Mouse (Mus musculus) adrenal gland, adult (tissue): ENCODE data around the gene Sdk2.

Source experiments
- DNase-seq, 2 experiments: peaks; one replicate each; pipeline ENCODE4 v3.0.0; 2022 to 2023; ENCODE audit warnings: low spot score in 1 of 2; ENCODE audit not compliant: inconsistent age in 2 of 2

Sdk2 gene

DNA sequence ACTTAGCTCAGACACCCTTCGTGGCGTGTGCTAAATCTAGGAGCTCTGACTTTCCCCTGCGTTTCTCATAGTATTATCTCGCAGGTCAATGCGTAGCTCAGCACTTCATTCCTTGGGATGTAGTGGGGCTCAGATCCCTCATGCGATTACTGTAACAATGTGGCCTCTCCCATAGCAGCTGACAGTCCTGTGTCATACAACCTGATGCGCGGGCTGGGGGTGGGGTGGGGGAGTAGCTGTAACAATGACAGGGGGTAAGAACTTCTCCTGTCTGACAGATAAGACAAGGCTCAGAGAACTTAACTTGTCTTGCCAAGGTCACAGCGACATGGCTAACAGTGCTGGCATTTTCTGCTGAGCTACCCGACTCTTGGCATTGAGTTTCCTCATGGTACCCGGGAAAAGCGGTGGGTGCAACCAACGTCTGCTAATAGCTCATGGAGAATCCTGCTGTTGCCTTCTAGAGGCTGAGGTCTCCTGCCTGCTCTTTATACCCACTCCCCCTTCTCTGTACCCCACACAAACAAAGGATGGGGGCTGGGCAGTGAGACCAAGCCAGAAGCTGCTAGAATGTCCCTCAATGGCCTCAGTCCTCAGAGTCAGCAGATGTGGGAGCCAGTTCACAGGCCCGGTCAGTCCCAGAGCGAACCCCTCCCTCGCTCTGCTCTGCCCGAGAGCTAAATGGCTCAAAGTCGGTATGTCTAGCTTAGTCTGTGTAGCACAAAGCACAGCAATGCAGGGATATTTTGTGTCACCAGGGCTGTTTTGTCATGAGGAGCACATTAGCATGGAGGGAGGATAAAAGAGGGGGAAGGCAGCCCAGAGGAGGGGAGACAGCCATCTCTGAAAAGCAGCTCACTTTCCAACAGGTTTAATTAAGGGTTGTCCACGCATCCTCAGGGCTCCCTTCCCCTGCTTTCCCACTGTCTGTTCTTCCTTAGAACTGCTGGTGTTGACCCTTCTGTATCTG lies 269.5 kb downstream of the Sdk2 start:
- no peak for DNase-seq

- DNase-seq, result no peak
These were observed 271.0 kb downstream of the Sdk2 start for GRCm38 (mm10) chr11:113795846-113796245.

DNA sequence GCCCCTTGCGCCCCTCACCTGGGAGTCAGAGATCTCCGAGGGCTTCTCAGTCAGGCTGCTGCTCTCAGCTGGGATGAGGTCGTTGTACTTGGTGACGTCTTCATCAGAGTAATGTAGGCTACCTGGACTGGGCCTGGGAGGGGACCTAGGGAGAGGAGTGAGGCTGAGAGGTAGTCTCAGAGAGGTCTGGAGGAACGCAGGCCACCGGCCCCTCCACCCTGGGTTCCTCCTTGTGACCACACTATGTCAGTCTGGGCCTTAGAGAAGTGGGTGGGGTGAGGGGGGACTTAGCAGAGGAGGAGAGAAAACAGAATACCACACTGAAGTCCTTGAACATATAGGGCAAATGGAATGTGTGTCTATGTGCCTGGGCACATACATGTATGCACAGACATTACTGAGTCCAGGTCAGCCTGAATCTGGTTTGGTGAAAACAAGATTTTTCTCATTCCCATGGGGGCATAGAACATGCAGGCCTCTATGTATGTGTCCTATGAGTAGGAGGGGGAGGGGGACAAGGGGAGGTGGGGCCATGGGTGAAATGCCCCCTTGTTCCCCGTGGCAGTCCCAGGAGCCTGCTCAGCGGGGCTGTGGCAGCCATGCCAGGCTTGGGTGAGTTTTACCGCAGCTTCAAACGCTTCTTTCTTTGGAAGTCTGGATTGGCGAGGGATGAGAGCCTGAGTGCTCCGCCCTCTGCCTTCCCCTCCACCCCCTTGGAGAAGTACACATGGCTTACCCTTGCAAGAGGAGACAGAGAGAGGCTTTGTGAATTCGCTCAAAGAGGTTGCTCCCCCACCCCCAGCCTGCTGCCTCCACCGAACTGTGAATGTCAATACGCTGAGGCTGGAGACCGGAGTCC lies 275.3 kb downstream of the Sdk2 start:
- DNase-seq, result no peak

GRCm38 (mm10) chr11:113789101-113789500 lies 277.7 kb downstream of the Sdk2 start:
- no peak for DNase-seq

- peak in 1 of 2 experiments; percentile 53 for DNase-seq
These were observed 278.6 kb downstream of the Sdk2 start for GRCm38 (mm10) chr11:113788183-113788789.

- DNase-seq, result no peak
These were observed 279.2 kb downstream of the Sdk2 start for GRCm38 (mm10) chr11:113787432-113788182.

DNA sequence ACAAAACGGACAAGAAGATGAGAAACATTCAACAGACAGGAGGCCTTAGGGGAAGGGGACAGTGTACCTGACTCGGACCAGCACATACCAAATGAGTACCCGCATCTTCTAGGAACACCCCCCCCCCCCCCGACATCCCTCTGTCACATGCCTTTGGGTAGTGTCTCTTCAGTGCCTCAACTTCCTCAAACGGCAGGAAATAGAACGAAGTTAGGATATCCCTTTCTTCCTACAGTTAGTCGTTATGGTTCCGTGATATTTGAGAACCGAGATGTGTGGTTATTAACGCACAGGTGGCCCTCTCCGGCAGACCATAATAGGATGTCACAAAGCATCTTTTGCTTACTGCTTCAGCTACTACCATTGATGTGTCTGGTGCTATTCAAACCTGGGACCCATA lies 279.8 kb downstream of the Sdk2 start:
- no peak for DNase-seq

DNA sequence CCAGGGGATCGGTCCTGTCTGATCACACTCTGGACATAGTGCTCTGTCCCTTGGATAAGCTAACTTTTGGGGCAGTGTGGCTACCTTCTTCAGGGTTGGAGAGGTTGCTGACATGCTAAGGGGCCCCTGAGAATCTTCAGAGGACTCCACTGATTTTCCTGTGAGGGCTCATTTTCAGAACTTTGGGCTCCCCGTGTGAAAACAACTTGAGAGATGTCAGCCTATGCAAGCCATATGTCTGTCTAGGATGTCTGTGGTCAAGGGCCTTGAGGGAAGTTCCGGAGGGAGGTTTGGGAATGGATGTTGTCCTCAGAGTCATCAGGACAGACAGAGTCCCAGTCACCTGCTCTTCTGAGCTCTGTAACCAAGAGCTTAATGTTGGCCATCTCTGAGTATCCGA lies 280.5 kb downstream of the Sdk2 start:
- DNase-seq, result no peak

- DNase-seq, result peak; percentile 59 to 72
These were observed 281.3 kb downstream of the Sdk2 start for GRCm38 (mm10) chr11:113785406-113786171.

GRCm38 (mm10) chr11:113784656-113785396 lies 282.0 kb downstream of the Sdk2 start:
- no peak for DNase-seq

DNA sequence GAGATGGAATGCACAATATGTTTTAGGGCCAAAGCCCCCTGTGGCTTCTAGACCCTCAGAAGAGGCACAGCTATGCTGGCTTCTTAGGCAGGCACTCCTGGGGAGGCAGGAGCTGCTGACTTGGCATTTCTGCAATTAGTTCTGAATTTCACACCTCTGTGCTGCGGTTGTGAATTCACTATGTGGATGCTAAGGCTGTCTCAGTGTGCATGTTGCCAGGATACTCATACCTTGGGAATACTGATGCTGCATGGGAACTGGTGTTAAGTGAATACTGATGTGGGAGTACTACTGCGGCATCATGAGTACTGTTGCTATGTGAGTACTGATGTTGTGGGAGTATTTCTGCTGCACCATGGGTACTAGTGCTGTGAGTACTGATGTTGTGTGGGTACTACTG lies 284.4 kb downstream of the Sdk2 start:
- no peak for DNase-seq

- no peak for DNase-seq
These were observed 284.8 kb downstream of the Sdk2 start for GRCm38 (mm10) chr11:113782006-113782405.

DNA sequence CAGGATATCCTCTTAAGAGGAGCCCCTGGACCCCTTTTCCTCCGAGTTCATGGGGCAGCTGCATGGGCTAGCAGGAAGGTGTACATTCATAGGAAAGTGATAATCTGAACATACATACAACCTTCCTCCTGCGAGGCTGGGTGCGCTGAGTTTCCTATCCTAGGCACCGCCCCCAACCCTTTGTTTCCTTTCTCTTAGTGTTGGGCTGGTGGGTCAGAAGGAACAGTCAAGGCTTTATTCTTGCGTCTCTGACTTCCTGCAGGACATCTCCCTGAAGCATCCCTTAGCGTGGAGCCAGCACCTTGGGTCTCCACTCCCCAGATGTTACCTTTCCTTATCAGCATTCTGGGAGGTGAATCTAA lies 287.2 kb downstream of the Sdk2 start:
- no peak for DNase-seq

GRCm38 (mm10) chr11:113778733-113779679 lies 287.8 kb downstream of the Sdk2 start:
- DNase-seq, result peak in 1 of 2 experiments; percentile 71

DNA sequence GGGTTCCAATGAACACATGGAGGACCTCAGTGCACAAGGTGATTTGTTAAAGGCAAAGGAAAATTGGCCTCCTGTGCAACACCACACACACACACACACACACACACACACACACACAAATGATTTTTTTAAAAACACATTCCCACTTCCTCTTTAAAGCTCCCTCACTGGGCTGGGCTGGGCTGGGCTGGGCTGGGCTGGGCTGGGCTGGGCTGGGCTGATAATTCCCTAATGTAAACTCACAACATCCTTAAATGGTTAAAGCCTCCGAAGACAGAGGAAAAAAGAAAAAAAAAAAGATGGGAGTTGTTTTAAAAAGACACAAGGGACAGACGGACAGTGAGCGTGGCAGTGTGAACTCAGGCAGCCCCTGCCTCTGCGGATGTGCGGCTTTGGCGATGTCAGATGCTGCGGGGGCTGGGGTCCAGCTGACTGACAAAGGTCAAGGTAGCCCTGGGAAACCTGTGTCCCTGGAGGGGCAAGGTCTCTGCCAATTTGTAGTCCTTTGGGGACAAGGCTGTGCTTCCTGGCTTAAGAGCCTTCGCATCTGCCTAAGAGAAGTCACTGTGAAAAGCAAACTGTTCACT lies 288.9 kb downstream of the Sdk2 start:
- peak in 1 of 2 experiments; percentile 65 for DNase-seq

DNA sequence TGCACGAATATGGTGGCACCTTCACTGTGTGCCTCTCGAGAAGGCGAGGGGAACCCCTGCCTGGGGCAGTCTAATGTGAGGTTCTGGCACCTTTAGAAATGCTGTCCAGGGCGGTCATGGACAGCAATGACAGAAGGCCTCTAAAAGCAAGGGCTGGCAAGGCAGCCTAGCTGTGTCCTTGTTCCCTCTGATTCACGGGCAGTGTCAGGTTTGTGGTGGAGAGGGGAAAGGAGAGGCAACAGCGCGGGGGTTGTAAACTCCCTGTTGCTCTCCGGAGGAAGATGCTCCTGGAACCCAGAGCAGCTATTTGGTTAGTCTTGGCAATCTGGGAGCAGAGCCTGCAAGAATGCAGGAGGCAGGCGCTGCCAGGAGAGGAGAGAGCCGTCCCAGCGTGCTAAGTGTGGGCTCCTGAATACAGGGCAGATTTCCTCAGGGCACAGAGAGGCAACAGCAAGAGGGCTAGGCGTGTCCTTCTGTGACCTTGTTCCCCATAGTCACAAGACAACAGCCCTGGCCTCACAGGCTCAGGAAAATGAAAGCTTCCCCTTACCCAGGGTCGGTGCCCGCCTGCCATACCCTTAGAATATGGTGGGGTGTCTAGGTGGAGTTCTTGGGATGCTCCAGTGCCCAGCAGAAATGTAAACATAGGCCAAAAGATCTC lies 289.9 kb downstream of the Sdk2 start:
- DNase-seq, result peak; percentile 82 to 91

GRCm38 (mm10) chr11:113774773-113775172 lies 292.1 kb downstream of the Sdk2 start:
- no peak for DNase-seq
